Mouse (Mus musculus): ENCODE measurements around the gene Rai14.

Gene Rai14

GRCm38 (mm10) chr15:10645101-10645500 lies 69.3 kb downstream of the Rai14 start:
- DNase-seq, result no peak

GRCm38 (mm10) chr15:10643819-10644218 lies 70.6 kb downstream of the Rai14 start:
- DNase-seq, result no peak

GRCm38 (mm10) chr15:10643224-10643623 lies 71.2 kb downstream of the Rai14 start:
- DNase-seq, result no peak

- no peak for DNase-seq
Observed at GRCm38 (mm10) chr15:10642419-10642818, 72.0 kb downstream of the Rai14 start.

- no peak for DNase-seq
Observed at GRCm38 (mm10) chr15:10640721-10641120, 73.7 kb downstream of the Rai14 start.

- DNase-seq, result no peak
Observed at GRCm38 (mm10) chr15:10637251-10637793, 77.1 kb downstream of the Rai14 start.

GRCm38 (mm10) chr15:10636844-10637243 lies 77.6 kb downstream of the Rai14 start:
- DNase-seq, result no peak

GRCm38 (mm10) chr15:10635121-10635520 lies 79.3 kb downstream of the Rai14 start:
- peak; percentile 53 for DNase-seq

- no peak for DNase-seq
Observed at GRCm38 (mm10) chr15:10634176-10634575, 80.2 kb downstream of the Rai14 start.

- no peak for DNase-seq
Observed at GRCm38 (mm10) chr15:10633381-10633780, 81.0 kb downstream of the Rai14 start.

- no peak for DNase-seq
Observed at GRCm38 (mm10) chr15:10632581-10632980, 81.8 kb downstream of the Rai14 start.

GRCm38 (mm10) chr15:10632060-10632459 lies 82.4 kb downstream of the Rai14 start:
- DNase-seq, result no peak

- DNase-seq, result no peak
Observed at GRCm38 (mm10) chr15:10631541-10631940, 82.9 kb downstream of the Rai14 start.

GRCm38 (mm10) chr15:10628980-10629346 lies 85.5 kb downstream of the Rai14 start:
- DNase-seq, result no peak

- DNase-seq, result no peak
Observed at GRCm38 (mm10) chr15:10628131-10628979, 86.1 kb downstream of the Rai14 start.

GRCm38 (mm10) chr15:10623571-10624227 lies 90.7 kb downstream of the Rai14 start:
- peak; percentile 36 for DNase-seq

- DNase-seq, result no peak
Observed at GRCm38 (mm10) chr15:10621194-10621593, 93.2 kb downstream of the Rai14 start.

- no peak for DNase-seq
Observed at GRCm38 (mm10) chr15:10619678-10620077, 94.7 kb downstream of the Rai14 start.

GRCm38 (mm10) chr15:10618276-10618675 lies 96.1 kb downstream of the Rai14 start:
- no peak for DNase-seq

GRCm38 (mm10) chr15:10616001-10616400 lies 98.4 kb downstream of the Rai14 start:
- no peak for DNase-seq

GRCm38 (mm10) chr15:10611040-10611439 lies 103.4 kb downstream of the Rai14 start:
- DNase-seq, result no peak

GRCm38 (mm10) chr15:10609107-10609506 lies 105.3 kb downstream of the Rai14 start:
- no peak for DNase-seq

- DNase-seq, result no peak
Observed at GRCm38 (mm10) chr15:10608508-10609098, 105.8 kb downstream of the Rai14 start.

- DNase-seq, result no peak
Observed at GRCm38 (mm10) chr15:10599413-10599812, 115.0 kb downstream of the Rai14 start.
